Mouse (Mus musculus): Measurements from ENCODE around the gene Rasd1. TPM values are rescaled to one million over a fixed set of nuclear protein-coding genes. Genes with fewer than 3 reads are reported as not detected.

Rasd1 gene
- polyA plus RNA-seq, 1 experiment from 2014 or later = 2.3 TPM

DNA sequence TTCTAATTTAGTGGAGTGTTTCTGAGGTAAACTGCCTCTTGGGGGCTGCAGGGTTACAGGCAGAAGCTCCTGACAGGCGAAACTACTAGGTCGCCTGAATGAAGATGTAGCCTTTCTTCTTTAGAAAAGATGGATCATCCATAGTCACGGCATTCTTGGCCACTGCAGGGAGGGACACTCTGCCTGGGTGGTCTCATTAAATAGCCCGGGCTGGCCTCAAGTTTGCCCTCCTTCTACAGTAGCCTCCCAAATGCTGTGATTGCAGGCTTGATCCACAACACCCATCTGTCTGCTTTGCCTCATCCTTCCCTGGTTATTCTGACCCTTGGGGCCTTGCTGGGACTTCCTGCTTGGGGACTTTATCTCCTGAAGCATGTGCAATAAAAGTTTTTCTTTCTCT is 34.7 kb downstream of the Rasd1 start:
- peaks cover 30% of the 10 kb centered on the region for H3K4me1 ChIP-seq (ENCODE audit: control insufficient read depth, insufficient read depth, low read length)
- H3K9me3 ChIP-seq (ENCODE audit: control insufficient read depth, low read length) = no peaks in the 10 kb centered on the region
- H3K4me2 ChIP-seq (ENCODE audit: low read depth, low read length) = no peak overlapping the region
- no peaks in the 10 kb centered on the region for H3K36me3 ChIP-seq (ENCODE audit: control insufficient read depth, insufficient read depth, low read length)
- no peak overlapping the region for H3K4me3 ChIP-seq (ENCODE audit: low read length)
- no peaks in the 10 kb centered on the region for H3K27me3 ChIP-seq (replicated peaks; ENCODE audit: control insufficient read depth, insufficient read depth, low read length)
- ATAC-seq = no peak
- no peak overlapping the region for H3K9ac ChIP-seq (ENCODE audit: low read depth, low read length)
- peak overlapping the region; percentile 62; the same call in 1 of the 2 replicates for H3K27ac ChIP-seq (ENCODE audit: low read length)
- WGBS = 52% methylated on average over 4 of the region's 4 CpGs

DNA sequence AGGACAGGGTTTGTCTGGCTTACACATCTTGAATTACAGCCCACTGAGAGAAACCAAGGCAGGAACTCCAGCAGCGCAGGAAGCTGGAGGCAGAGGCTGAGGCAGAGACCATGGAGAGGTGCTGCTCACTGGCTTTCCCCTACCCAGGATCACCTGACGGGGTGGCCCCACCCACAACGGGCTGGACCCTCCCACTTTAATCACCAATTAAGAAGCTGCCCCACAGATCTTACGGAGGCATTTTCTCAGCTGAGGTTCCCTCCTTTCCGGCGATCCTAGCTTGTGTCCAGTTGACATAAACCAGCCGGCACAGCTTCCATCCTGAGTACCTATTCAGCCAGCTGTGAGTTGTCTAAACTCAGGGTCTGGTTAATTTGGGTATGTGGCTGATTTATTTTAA is 43.5 kb downstream of the Rasd1 start:
- H3K9ac ChIP-seq (ENCODE audit: low read depth, low read length) = no peak overlapping the region
- peak; percentile 78 for ATAC-seq
- 15% methylated on average over 7 of the region's 7 CpGs for WGBS

DNA sequence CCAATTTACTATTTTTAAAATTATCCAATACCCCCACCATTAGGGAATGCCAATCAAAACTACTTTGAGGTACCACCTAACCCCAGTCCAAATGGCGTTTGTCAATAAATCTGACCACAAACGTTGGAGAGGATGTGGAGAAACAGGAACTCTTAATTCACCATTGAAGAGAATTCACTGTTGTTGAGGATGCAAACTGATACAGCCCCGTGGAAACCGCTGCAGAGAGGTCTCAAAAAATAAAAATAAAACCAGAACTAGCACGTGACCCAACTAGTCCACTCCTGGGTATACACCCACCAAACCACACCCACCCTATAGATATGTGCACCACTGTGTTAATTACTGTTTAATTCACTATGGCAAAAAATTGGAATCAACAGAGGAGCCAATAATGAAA is 44.4 kb downstream of the Rasd1 start:
- Histone ChIP-seq H3K27me3 (replicated peaks; ENCODE audit: control insufficient read depth, insufficient read depth, low read length) (no peaks in the 10 kb centered on the region), H3K36me3 (ENCODE audit: control insufficient read depth, insufficient read depth, low read length) (no peaks in the 10 kb centered on the region), H3K4me1 (ENCODE audit: control insufficient read depth, insufficient read depth, low read length) (peaks cover 3% of the 10 kb centered on the region; the same call in 1 of the 2 replicates), H3K9ac (ENCODE audit: low read depth, low read length) (no peak overlapping the region), H3K4me3 (ENCODE audit: low read length) (no peak overlapping the region), H3K27ac (ENCODE audit: low read length) (no peak overlapping the region), H3K9me3 (ENCODE audit: control insufficient read depth, low read length) (no peaks in the 10 kb centered on the region), H3K4me2 (ENCODE audit: low read depth, low read length) (no peak overlapping the region)
- 67% methylated on average over 5 of the region's 5 CpGs for WGBS
- ATAC-seq = no peak

More for the DNA sequence above, 43.5 kb downstream of the Rasd1 start:
- Histone ChIP-seq H3K4me3 (ENCODE audit: low read length) (0 out of 2 replicates have a peak overlapping the region, but pooled peaks have one; percentile 8), H3K27me3 (replicated peaks; ENCODE audit: control insufficient read depth, insufficient read depth, low read length) (no peaks in the 10 kb centered on the region), H3K4me2 (ENCODE audit: low read depth, low read length) (peak overlapping the region; percentile 37; the same call in 1 of the 2 replicates), H3K9me3 (ENCODE audit: control insufficient read depth, low read length) (no peaks in the 10 kb centered on the region), H3K36me3 (ENCODE audit: control insufficient read depth, insufficient read depth, low read length) (no peaks in the 10 kb centered on the region), H3K27ac (ENCODE audit: low read length) (0 out of 2 replicates have a peak overlapping the region, but pooled peaks have one; percentile 2), H3K4me1 (ENCODE audit: control insufficient read depth, insufficient read depth, low read length) (peaks cover 3% of the 10 kb centered on the region; the same call in 1 of the 2 replicates)

DNA sequence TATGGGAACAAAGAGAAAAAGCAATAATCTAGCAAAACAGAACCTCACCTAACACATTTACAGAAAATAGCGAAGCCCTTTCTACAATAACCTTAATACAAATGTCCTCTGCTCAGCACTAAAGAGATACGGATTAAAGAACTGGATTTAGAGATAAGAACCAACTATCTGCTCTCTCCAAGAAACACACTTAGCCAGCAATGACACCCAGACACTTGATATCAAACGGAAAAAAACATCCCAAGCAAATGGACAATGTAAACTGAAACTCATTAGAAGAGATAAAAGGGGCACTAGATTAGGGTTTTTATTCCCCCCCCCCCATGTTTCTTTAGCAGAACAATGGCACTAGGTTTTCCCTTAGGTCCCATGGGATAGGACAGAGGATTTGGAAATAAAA is 45.3 kb downstream of the Rasd1 start:
- H3K9me3 ChIP-seq (ENCODE audit: control insufficient read depth, low read length) = no peaks in the 10 kb centered on the region
- H3K4me2 ChIP-seq (ENCODE audit: low read depth, low read length) = no peak overlapping the region
- no peak overlapping the region for H3K9ac ChIP-seq (ENCODE audit: low read depth, low read length)
- ATAC-seq = no peak
- H3K4me3 ChIP-seq (ENCODE audit: low read length) = no peak overlapping the region
- no peak overlapping the region for H3K27ac ChIP-seq (ENCODE audit: low read length)
- H3K36me3 ChIP-seq (ENCODE audit: control insufficient read depth, insufficient read depth, low read length) = no peaks in the 10 kb centered on the region
- H3K27me3 ChIP-seq (replicated peaks; ENCODE audit: control insufficient read depth, insufficient read depth, low read length) = no peaks in the 10 kb centered on the region
- peaks cover 3% of the 10 kb centered on the region; the same call in 1 of the 2 replicates for H3K4me1 ChIP-seq (ENCODE audit: control insufficient read depth, insufficient read depth, low read length)
- 64% methylated on average over 3 of the region's 3 CpGs for WGBS

DNA sequence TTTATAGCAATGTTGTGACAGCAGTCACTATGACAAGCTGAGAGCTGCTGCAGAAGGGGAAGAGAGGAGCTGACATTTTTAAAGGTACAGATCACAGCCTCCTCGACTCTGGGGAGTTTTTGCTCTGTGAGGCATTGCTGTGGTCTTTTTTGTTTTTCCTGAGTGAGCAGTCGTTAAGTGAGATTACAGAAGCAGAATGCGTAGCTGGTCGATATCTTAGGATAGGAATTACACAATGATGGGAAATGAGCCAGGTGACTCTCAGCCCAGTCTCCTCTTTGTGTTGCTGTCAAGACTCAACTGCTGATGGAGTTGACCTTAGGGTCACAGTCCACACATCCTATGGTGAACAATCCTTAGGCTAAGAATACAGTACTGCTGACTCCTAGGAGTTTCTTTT is 46.7 kb downstream of the Rasd1 start:
- Histone ChIP-seq H3K4me2 (ENCODE audit: low read depth, low read length) (no peak overlapping the region), H3K4me1 (ENCODE audit: control insufficient read depth, insufficient read depth, low read length) (peaks cover 3% of the 10 kb centered on the region; the same call in 1 of the 2 replicates), H3K9me3 (ENCODE audit: control insufficient read depth, low read length) (no peaks in the 10 kb centered on the region), H3K27me3 (replicated peaks; ENCODE audit: control insufficient read depth, insufficient read depth, low read length) (no peaks in the 10 kb centered on the region), H3K4me3 (ENCODE audit: low read length) (no peak overlapping the region), H3K9ac (ENCODE audit: low read depth, low read length) (no peak overlapping the region), H3K36me3 (ENCODE audit: control insufficient read depth, insufficient read depth, low read length) (no peaks in the 10 kb centered on the region), H3K27ac (ENCODE audit: low read length) (no peak overlapping the region)
- peak; percentile 52; the same call in 1 of the 2 replicates for ATAC-seq
- WGBS = 46% methylated on average over 4 of the region's 4 CpGs

DNA sequence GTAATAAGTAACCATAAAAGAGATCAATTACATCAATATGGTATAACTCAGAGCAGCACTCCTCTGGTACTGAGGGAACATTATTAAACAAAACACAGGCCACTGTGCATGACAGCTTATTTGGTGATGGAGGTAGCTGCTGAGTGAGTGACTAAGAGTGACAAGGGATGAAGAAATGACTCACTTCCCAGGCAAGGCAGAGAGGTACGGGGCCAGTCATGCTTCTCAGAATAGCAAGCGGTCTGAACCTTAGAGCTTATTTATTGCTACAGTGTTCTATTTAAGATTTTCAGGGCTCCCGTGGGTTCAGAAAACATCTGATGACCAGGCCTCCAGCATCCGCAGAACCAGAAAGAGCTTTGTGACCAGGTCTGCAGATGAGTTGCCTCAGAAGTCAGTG is 51.0 kb downstream of the Rasd1 start:
- H3K4me1 ChIP-seq (ENCODE audit: control insufficient read depth, insufficient read depth, low read length) = no peaks in the 10 kb centered on the region
- no peak overlapping the region for H3K9ac ChIP-seq (ENCODE audit: low read depth, low read length)
- H3K27ac ChIP-seq (ENCODE audit: low read length) = no peak overlapping the region
- H3K36me3 ChIP-seq (ENCODE audit: control insufficient read depth, insufficient read depth, low read length) = no peaks in the 10 kb centered on the region
- 74% methylated on average over 4 of the region's 4 CpGs for WGBS
- no peak overlapping the region for H3K4me2 ChIP-seq (ENCODE audit: low read depth, low read length)
- ATAC-seq = no peak
- no peak overlapping the region for H3K4me3 ChIP-seq (ENCODE audit: low read length)
- H3K27me3 ChIP-seq (replicated peaks; ENCODE audit: control insufficient read depth, insufficient read depth, low read length) = no peaks in the 10 kb centered on the region
- H3K9me3 ChIP-seq (ENCODE audit: control insufficient read depth, low read length) = no peaks in the 10 kb centered on the region

Other genes with a start within 250 kb of the Rasd1 start
- 2.7 and 4.0 TPM in 2 replicates for gene Pld6, start 177.3 kb downstream of the Rasd1 start, polyA plus RNA-seq (2015; fragmentation: Nextera tagmentation; extraction: Ambion mirVana)
- gene Flcn, start 154.9 kb downstream of the Rasd1 start, polyA plus RNA-seq (2015; fragmentation: Nextera tagmentation; extraction: Ambion mirVana) = 46.5 and 51.6 TPM in 2 replicates
- 31.1 and 34.5 TPM in 2 replicates for gene Nt5m, start 125.5 kb downstream of the Rasd1 start, polyA plus RNA-seq (2015; fragmentation: Nextera tagmentation; extraction: Ambion mirVana)
- 165 and 184 TPM in 2 replicates for gene Cops3, start 125.1 kb downstream of the Rasd1 start, polyA plus RNA-seq (2015; fragmentation: Nextera tagmentation; extraction: Ambion mirVana)
- 33.0 and 33.4 TPM in 2 replicates for gene Med9, start 16.7 kb downstream of the Rasd1 start, polyA plus RNA-seq (2015; fragmentation: Nextera tagmentation; extraction: Ambion mirVana)
- gene Pemt, start 81.5 kb upstream of the Rasd1 start, polyA plus RNA-seq (2015; fragmentation: Nextera tagmentation; extraction: Ambion mirVana) = 6.7 and 8.7 TPM in 2 replicates
- gene Rai1, start 140.1 kb upstream of the Rasd1 start, polyA plus RNA-seq (2015; fragmentation: Nextera tagmentation; extraction: Ambion mirVana) = 12.4 and 12.5 TPM in 2 replicates